Mouse (Mus musculus) megakaryocyte-erythroid progenitor cell, adult 5 weeks (primary cell): Measurements from ENCODE around the gene Psg18. TPM values are rescaled to one million over a fixed set of nuclear protein-coding genes. Genes with fewer than 3 reads are reported as not detected.

Experiments used
- polyA plus RNA-seq: library from polyadenylated mRNA; stranded (reverse); fragments of >175 nt; gene quantifications from 2 replicates; pipeline ENCODE4 v1.2.3, GENCODE M21; 2012

Gene Psg18
- polyA plus RNA-seq, result not detected in 2 replicates

DNA sequence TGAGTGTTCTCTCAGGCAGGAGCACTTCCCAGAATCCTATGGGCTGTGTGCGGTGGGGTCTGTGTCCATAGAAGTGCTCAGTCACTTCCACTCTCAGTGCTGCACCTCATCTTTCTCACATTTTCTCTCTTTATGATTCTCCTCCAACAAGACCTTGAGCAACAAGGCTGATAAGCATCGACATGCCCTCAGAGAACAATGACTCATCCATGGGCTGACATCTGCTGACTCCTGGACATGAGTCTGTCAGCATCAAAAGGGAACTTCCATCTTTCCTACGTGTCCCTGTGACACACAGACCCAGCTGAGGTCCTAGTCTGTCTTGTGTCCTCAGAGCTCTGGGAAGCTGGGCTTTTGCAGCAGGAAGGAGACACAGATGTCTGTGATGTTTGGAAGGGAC is at the start of gene Psg18:
TSS of gene Psg18 (minus strand) at position 101 of the 400 bp plus-strand sequence.

Other genes with a start within 250 kb of the Psg18 start
- not detected in 2 replicates for gene Igfl3, start 178.5 kb downstream of the Psg18 start, polyA plus RNA-seq
- gene Mill1, start 109.7 kb downstream of the Psg18 start, polyA plus RNA-seq, result not detected in 2 replicates
- not detected in 2 replicates for gene Psg28, start 77.0 kb upstream of the Psg18 start, polyA plus RNA-seq
- gene Psg26, start 129.2 kb upstream of the Psg18 start, polyA plus RNA-seq, result not detected in 2 replicates
- gene Psg25, start 177.3 kb upstream of the Psg18 start, polyA plus RNA-seq, result not detected in 2 replicates
- not detected in 2 replicates for gene Psg27, start 212.3 kb upstream of the Psg18 start, polyA plus RNA-seq